Mouse (Mus musculus): ENCODE measurements around the gene 4930447C04Rik. TPM values are rescaled to one million over a fixed set of nuclear protein-coding genes. Genes with fewer than 3 reads are reported as not detected.

Gene 4930447C04Rik
- polyA plus RNA-seq, 1 experiment from 2014 or later: 0.57 TPM

GRCm38 (mm10) chr12:72976718-72977117 is 36.1 kb upstream of the 4930447C04Rik start:
- Histone ChIP-seq H3K4me1 (replicated peaks; ENCODE audit: control insufficient read depth, insufficient read depth) (peaks cover 2% of the 10 kb centered on the region; the same call in 1 of the 2 replicates), H3K4me3 (ENCODE audit: low read depth, low read length) (peak overlapping the region; percentile 17; the same call in 1 of the 2 replicates), H3K27me3 (ENCODE audit: control insufficient read depth, insufficient read depth, low read length) (no peaks in the 10 kb centered on the region), H3K9ac (ENCODE audit: low read length) (no peak overlapping the region), H3K27ac (replicated peaks) (no peak overlapping the region), H3K9me3 (ENCODE audit: control insufficient read depth, low read length) (no peaks in the 10 kb centered on the region), H3K36me3 (ENCODE audit: control insufficient read depth, insufficient read depth, low read length) (no peaks in the 10 kb centered on the region), H3K4me2 (replicated peaks; ENCODE audit: low read depth) (peak overlapping the region; percentile 50)
- WGBS: 3% methylated on average over 12 of the region's 12 CpGs
- TF ChIP-seq EP300 (optimal IDR thresholded peaks at IDR 0.05) (no peak), CTCF (IDR thresholded peaks at IDR 0.05; ENCODE audit: low read depth) (peak; percentile 93)
- DNase-seq (ENCODE audit: low spot score) (peak; percentile 71), ATAC-seq (ENCODE audit: low FRiP score, low TSS enrichment) (peak; percentile 77; the same call in 1 of the 2 replicates)

- WGBS: 8% methylated on average over 7 of the region's 7 CpGs
- ATAC-seq (ENCODE audit: low FRiP score, low TSS enrichment): no peak
Observed at GRCm38 (mm10) chr12:72976172-72976571, 35.6 kb upstream of the 4930447C04Rik start.

DNA sequence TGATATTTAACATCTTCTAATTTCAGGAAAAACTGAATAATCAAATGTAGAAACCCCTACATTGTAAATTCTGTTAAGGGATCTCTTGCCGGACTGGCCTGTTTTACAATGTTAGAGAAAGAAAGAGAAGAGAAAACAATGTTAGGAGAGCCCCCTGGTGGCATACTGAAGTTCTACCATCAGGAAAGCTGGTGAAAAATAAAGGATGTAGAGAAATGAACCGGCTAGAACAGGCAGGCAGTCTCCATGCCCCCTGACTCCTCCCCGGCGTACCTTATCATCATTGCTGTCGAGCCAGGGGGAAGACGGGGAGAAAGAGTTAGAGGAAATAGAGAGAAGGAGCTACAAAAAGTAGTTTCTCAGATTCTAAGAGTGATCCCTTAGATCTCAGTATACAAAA is 32.6 kb upstream of the 4930447C04Rik start:
- 2% methylated on average over 6 of the region's 6 CpGs for WGBS
- Histone ChIP-seq H3K9me3 (ENCODE audit: control insufficient read depth, low read length) (no peaks in the 10 kb centered on the region), H3K9ac (ENCODE audit: low read length) (no peak overlapping the region), H3K4me2 (replicated peaks; ENCODE audit: low read depth) (no peak overlapping the region), H3K36me3 (ENCODE audit: control insufficient read depth, insufficient read depth, low read length) (no peaks in the 10 kb centered on the region), H3K27ac (replicated peaks) (no peak overlapping the region), H3K27me3 (ENCODE audit: control insufficient read depth, insufficient read depth, low read length) (no peaks in the 10 kb centered on the region), H3K4me1 (replicated peaks; ENCODE audit: control insufficient read depth, insufficient read depth) (peaks cover 2% of the 10 kb centered on the region; the same call in 1 of the 2 replicates), H3K4me3 (ENCODE audit: low read depth, low read length) (no peak overlapping the region)
- peak; percentile 31 for DNase-seq (ENCODE audit: low spot score)
- ATAC-seq (ENCODE audit: low FRiP score, low TSS enrichment): no peak
- TF ChIP-seq CTCF (IDR thresholded peaks at IDR 0.05; ENCODE audit: low read depth): peak; percentile 81
- no peak for TF ChIP-seq EP300 (optimal IDR thresholded peaks at IDR 0.05)

More at GRCm38 (mm10) chr12:72976172-72976571, 35.6 kb upstream of the 4930447C04Rik start:
- Histone ChIP-seq H3K4me3 (ENCODE audit: low read depth, low read length) (peak overlapping the region; percentile 17; the same call in 1 of the 2 replicates), H3K9me3 (ENCODE audit: control insufficient read depth, low read length) (no peaks in the 10 kb centered on the region), H3K27ac (replicated peaks) (no peak overlapping the region), H3K27me3 (ENCODE audit: control insufficient read depth, insufficient read depth, low read length) (no peaks in the 10 kb centered on the region), H3K4me2 (replicated peaks; ENCODE audit: low read depth) (peak overlapping the region; percentile 50), H3K9ac (ENCODE audit: low read length) (no peak overlapping the region), H3K36me3 (ENCODE audit: control insufficient read depth, insufficient read depth, low read length) (no peaks in the 10 kb centered on the region), H3K4me1 (replicated peaks; ENCODE audit: control insufficient read depth, insufficient read depth) (peaks cover 2% of the 10 kb centered on the region; the same call in 1 of the 2 replicates)
- no peak for TF ChIP-seq EP300 (optimal IDR thresholded peaks at IDR 0.05)
- no peak for TF ChIP-seq CTCF (IDR thresholded peaks at IDR 0.05; ENCODE audit: low read depth)
- DNase-seq (ENCODE audit: low spot score): no peak

GRCm38 (mm10) chr12:72970620-72971019 is 30.0 kb upstream of the 4930447C04Rik start:
- no peak for ATAC-seq (ENCODE audit: low FRiP score, low TSS enrichment)
- no peak for TF ChIP-seq CTCF (IDR thresholded peaks at IDR 0.05; ENCODE audit: low read depth)
- TF ChIP-seq EP300 (optimal IDR thresholded peaks at IDR 0.05): no peak

DNA sequence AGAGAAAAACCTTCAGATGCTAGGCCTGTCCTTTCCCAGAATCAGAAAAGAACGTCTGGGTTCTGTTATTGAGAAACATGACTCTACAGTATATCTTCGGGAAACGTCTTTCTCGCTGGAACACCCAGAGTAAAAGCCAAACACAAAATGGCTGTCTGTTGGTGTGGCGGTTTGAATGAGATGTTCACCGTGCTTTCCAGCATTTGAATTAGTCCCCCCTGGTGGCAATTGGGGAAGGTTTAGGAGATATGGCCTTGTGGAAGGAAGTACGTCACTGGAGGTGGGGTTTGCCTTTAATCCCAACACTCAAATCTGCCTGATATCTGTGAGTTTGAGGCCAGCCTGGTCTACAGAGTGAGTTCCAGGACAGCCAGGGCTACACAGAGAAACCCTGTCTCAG is 27.0 kb upstream of the 4930447C04Rik start:
- Histone ChIP-seq H3K4me1 (replicated peaks; ENCODE audit: control insufficient read depth, insufficient read depth) (no peaks in the 10 kb centered on the region), H3K36me3 (ENCODE audit: control insufficient read depth, insufficient read depth, low read length) (no peaks in the 10 kb centered on the region), H3K9me3 (ENCODE audit: control insufficient read depth, low read length) (no peaks in the 10 kb centered on the region), H3K9ac (ENCODE audit: low read length) (no peak overlapping the region), H3K4me3 (ENCODE audit: low read depth, low read length) (no peak overlapping the region), H3K27me3 (ENCODE audit: control insufficient read depth, insufficient read depth, low read length) (no peaks in the 10 kb centered on the region), H3K27ac (replicated peaks) (no peak overlapping the region), H3K4me2 (replicated peaks; ENCODE audit: low read depth) (no peak overlapping the region)
- DNase-seq (ENCODE audit: low spot score) (no peak), ATAC-seq (ENCODE audit: low FRiP score, low TSS enrichment) (no peak)
- 73% methylated on average over 7 of the region's 7 CpGs for WGBS
- no peak for TF ChIP-seq EP300 (optimal IDR thresholded peaks at IDR 0.05)
- no peak for TF ChIP-seq CTCF (IDR thresholded peaks at IDR 0.05; ENCODE audit: low read depth)

More at GRCm38 (mm10) chr12:72970620-72971019, 30.0 kb upstream of the 4930447C04Rik start:
- Histone ChIP-seq H3K4me2 (replicated peaks; ENCODE audit: low read depth) (no peak overlapping the region), H3K36me3 (ENCODE audit: control insufficient read depth, insufficient read depth, low read length) (no peaks in the 10 kb centered on the region), H3K9ac (ENCODE audit: low read length) (no peak overlapping the region), H3K9me3 (ENCODE audit: control insufficient read depth, low read length) (no peaks in the 10 kb centered on the region), H3K27ac (replicated peaks) (no peak overlapping the region), H3K4me3 (ENCODE audit: low read depth, low read length) (no peak overlapping the region), H3K27me3 (ENCODE audit: control insufficient read depth, insufficient read depth, low read length) (no peaks in the 10 kb centered on the region), H3K4me1 (replicated peaks; ENCODE audit: control insufficient read depth, insufficient read depth) (no peaks in the 10 kb centered on the region)
- DNase-seq (ENCODE audit: low spot score): no peak
- 65% methylated on average over 14 of the region's 14 CpGs for WGBS

DNA sequence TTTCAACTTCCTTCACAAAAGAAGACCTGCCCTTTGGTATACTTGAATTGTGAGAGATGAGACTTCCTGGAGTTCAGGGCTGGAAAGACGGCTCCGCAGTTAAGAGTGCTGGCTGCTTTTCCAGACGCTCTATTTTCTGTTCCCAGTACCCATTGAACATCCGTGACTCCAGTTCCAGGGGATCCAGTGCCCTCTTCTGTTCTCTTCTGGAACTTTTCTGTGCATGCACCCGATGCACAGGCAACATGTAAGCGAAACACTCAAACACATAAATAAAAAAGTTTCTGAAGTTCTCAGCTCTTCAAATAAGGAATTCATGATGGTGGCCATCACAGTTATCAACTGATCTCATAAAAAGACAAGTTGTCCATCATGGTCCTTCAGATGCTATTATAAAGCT is 22.2 kb upstream of the 4930447C04Rik start:
- TF ChIP-seq EP300 (optimal IDR thresholded peaks at IDR 0.05) (no peak), CTCF (IDR thresholded peaks at IDR 0.05; ENCODE audit: low read depth) (0 out of 2 replicates have a peak, but pooled peaks have one; percentile 12)
- WGBS: 64% methylated on average over 6 of the region's 6 CpGs

More for the DNA sequence above, 22.2 kb upstream of the 4930447C04Rik start:
- Histone ChIP-seq H3K4me2 (replicated peaks; ENCODE audit: low read depth) (no peak overlapping the region), H3K27ac (replicated peaks) (no peak overlapping the region), H3K9me3 (ENCODE audit: control insufficient read depth, low read length) (no peaks in the 10 kb centered on the region), H3K4me3 (ENCODE audit: low read depth, low read length) (no peak overlapping the region), H3K4me1 (replicated peaks; ENCODE audit: control insufficient read depth, insufficient read depth) (no peaks in the 10 kb centered on the region), H3K36me3 (ENCODE audit: control insufficient read depth, insufficient read depth, low read length) (no peaks in the 10 kb centered on the region), H3K27me3 (ENCODE audit: control insufficient read depth, insufficient read depth, low read length) (no peaks in the 10 kb centered on the region), H3K9ac (ENCODE audit: low read length) (no peak overlapping the region)
- no peak for DNase-seq (ENCODE audit: low spot score)
- no peak for ATAC-seq (ENCODE audit: low FRiP score, low TSS enrichment)
